Mouse (Mus musculus): ENCODE measurements around the gene Popdc2.

- TF ChIP-seq GATA1 (IDR thresholded peaks at IDR 0.05; ENCODE audit: low read depth, low read length): no peak
- no peak for TF ChIP-seq ZNF384 (IDR thresholded peaks at IDR 0.05; ENCODE audit: low read depth, low read length)
- TF ChIP-seq POLR2A (IDR thresholded peaks at IDR 0.05; ENCODE audit: control insufficient read depth in 1 of 2, insufficient read depth in 1 of 2, low read depth in 1 of 2, low read length in 2 of 2, poor library complexity in 1 of 2): no peak
Observed at GRCm38 (mm10) chr16:38398266-38398665, 36.3 kb downstream of the Popdc2 start.
